Mouse (Mus musculus) liver, embryonic 16.5 days (tissue): ENCODE data around the gene Wdr45. TPM values are rescaled to one million over a fixed set of nuclear protein-coding genes. Genes with fewer than 3 reads are reported as not detected.

Experiments
- ATAC-seq: fragments of 200-750 bp; cut with Nextera tagmentation; 2 replicates; pipeline ENCODE4 v1.8.0; 2017; ENCODE audit warnings: low read depth, mild to moderate bottlenecking, moderate number of reproducible peaks, moderate library complexity
- H3K27ac ChIP-seq: fragments of 300-500 bp; sonication (generic); 2 replicates; pipeline ENCODE4 v1.5.1; 2014; ENCODE audit warnings: mild to moderate bottlenecking, low read length
- H3K27me3 ChIP-seq: fragments of 300-500 bp; sonication (generic); 2 replicates; pipeline ENCODE4 v1.6.1; 2014; ENCODE audit warnings: low read depth, low read length, mixed read lengths; ENCODE audit not compliant: control insufficient read depth, insufficient read depth
- H3K36me3 ChIP-seq: fragments of 300-500 bp; sonication (generic); 2 replicates; pipeline ENCODE4 v1.6.1; 2014; ENCODE audit warnings: mild to moderate bottlenecking; ENCODE audit not compliant: control insufficient read depth, insufficient read depth
- H3K4me1 ChIP-seq: fragments of 300-500 bp; sonication (generic); 2 replicates; pipeline ENCODE4 v1.6.1; 2014; ENCODE audit warnings: low read depth, low read length, mixed read lengths; ENCODE audit not compliant: control insufficient read depth
- H3K4me2 ChIP-seq: fragments of 300-500 bp; sonication (generic); 2 replicates; pipeline ENCODE4 v1.6.1; 2014; ENCODE audit warnings: low read depth, low read length, mixed read lengths
- H3K4me3 ChIP-seq: fragments of 300-500 bp; sonication (generic); 2 replicates; pipeline ENCODE4 v1.5.1; 2014; ENCODE audit warnings: low read depth, mild to moderate bottlenecking, low read length
- H3K9ac ChIP-seq: fragments of 300-500 bp; sonication (generic); 2 replicates; pipeline ENCODE4 v1.6.1; 2014; ENCODE audit warnings: low read depth, low read length
- H3K9me3 ChIP-seq: fragments of 300-500 bp; sonication (generic); replicated peaks from 2 replicates; pipeline ENCODE4 v1.6.1; 2016; ENCODE audit warnings: low read length; ENCODE audit not compliant: control insufficient read depth
- WGBS: fragments of 180-500 bp; shearing (Covaris S2); extraction: QIAGEN DNeasy Blood & Tissue Kit; methylation state at CpG from one replicate; pipeline ENCODE4 v1.1.7; 2014; ENCODE audit not compliant: insufficient replicate concordance; 5-methylcytosine and 5-hydroxymethylcytosine counted together
- polyA plus RNA-seq: library from polyadenylated mRNA; unstranded; fragments of >200 nt; fragmentation: Nextera tagmentation; extraction: Ambion mirVana; gene quantifications from 2 replicates; pipeline ENCODE4 v1.2.1, GENCODE M21; 2015

Gene Wdr45
- polyA plus RNA-seq, 1 experiment from 2014 or later = 21.8 TPM

GRCm38 (mm10) chrX:7674284-7675000 is 39.7 kb upstream of the Wdr45 start:
- ATAC-seq = no peak
- 17% methylated on average over 28 of the region's 28 CpGs for whole genome bisulfite sequencing
- Histone ChIP-seq H3K4me2 (peak overlapping the region; percentile 56), H3K9me3 (no peaks in the 10 kb centered on the region), H3K27me3 (no peaks in the 10 kb centered on the region), H3K36me3 (no peaks in the 10 kb centered on the region), H3K9ac (peak overlapping the region; percentile 15; the same call in 1 of the 2 replicates), H3K4me3 (peak overlapping the region; percentile 43), H3K27ac (peak overlapping the region; percentile 14; the same call in 1 of the 2 replicates), H3K4me1 (peaks cover 8% of the 10 kb centered on the region)

- no peak overlapping the region for H3K27ac ChIP-seq
- no peak overlapping the region; the same call in 1 of the 2 replicates for H3K9ac ChIP-seq
- H3K27me3 ChIP-seq = no peaks in the 10 kb centered on the region
- H3K9me3 ChIP-seq = no peaks in the 10 kb centered on the region
- peak overlapping the region; percentile 43 for H3K4me3 ChIP-seq
- ATAC-seq = no peak
- 22% methylated on average over 10 of the region's 10 CpGs for WGBS
- H3K4me2 ChIP-seq = peak overlapping the region; percentile 56
- H3K36me3 ChIP-seq = no peaks in the 10 kb centered on the region
- peaks cover 8% of the 10 kb centered on the region for H3K4me1 ChIP-seq
Observed at GRCm38 (mm10) chrX:7675001-7675380, 39.1 kb upstream of the Wdr45 start.

DNA sequence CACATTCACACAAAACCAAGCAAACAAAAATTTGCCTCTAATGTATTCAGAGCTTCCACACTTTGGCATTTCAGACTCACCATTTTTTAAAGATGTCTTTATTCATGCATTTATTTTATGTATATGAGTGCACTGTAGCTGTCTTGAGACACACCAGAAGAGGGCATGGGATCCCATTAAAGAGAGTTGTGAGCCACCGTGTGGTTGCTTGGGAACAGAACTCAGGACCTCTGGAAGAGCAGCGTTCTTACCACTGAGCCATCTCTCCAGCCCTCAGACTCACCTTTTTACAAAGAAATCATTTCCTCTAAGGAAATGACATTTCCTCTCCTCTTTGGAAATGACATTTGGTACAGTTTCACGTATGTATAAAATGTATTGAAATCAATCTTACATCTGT is 35.1 kb upstream of the Wdr45 start:
- no peak overlapping the region for H3K4me3 ChIP-seq
- no peak for ATAC-seq
- H3K36me3 ChIP-seq = no peaks in the 10 kb centered on the region
- WGBS = 28% methylated on average over 3 of the region's 3 CpGs
- no peak overlapping the region for H3K9ac ChIP-seq
- no peaks in the 10 kb centered on the region for H3K27me3 ChIP-seq
- no peaks in the 10 kb centered on the region for H3K9me3 ChIP-seq
- no peak overlapping the region for H3K4me2 ChIP-seq
- no peaks in the 10 kb centered on the region; the same call in none of the 2 replicates for H3K4me1 ChIP-seq
- no peak overlapping the region for H3K27ac ChIP-seq

DNA sequence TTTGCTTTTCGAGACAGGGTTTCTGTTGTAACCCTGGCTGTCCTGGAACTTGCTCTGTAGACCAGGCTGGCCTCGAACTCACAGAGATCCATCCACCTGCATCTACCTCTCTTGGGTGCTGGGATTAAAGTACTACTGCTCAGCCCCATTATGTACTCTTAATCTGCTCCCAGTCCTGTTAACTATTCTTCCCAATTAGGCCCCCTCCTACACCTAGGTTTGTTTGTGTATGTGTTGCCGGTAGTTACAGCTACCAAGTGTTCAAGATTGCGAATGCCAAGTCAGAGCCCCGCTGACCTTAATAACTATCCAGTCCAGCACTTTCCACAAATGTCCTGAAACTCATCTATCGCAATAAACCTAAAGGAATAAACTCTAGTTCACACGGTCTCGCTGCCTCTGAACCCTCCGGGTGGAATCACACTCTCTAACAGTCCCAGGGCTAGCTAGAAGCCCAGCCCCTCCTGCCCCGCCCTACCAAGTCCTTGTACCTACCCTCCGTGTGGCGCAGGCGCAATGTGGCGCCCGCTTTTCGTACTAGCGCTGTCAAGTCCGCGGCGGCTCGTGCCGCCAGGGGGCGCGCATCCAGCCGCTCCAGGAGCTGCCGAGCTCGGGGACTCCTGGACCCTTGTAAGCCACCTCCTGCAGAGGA is 34.6 kb upstream of the Wdr45 start:
- Histone ChIP-seq H3K27me3 (no peaks in the 10 kb centered on the region), H3K36me3 (no peaks in the 10 kb centered on the region), H3K4me3 (peak overlapping the region; percentile 38), H3K9me3 (no peaks in the 10 kb centered on the region), H3K4me2 (peak overlapping the region; percentile 55), H3K9ac (0 out of 2 replicates have a peak overlapping the region, but pooled peaks have one; percentile 31), H3K4me1 (no peaks in the 10 kb centered on the region; the same call in none of the 2 replicates), H3K27ac (no peak overlapping the region)
- 16% methylated on average over 27 of the region's 27 CpGs for WGBS
- peak; percentile 93 for ATAC-seq

DNA sequence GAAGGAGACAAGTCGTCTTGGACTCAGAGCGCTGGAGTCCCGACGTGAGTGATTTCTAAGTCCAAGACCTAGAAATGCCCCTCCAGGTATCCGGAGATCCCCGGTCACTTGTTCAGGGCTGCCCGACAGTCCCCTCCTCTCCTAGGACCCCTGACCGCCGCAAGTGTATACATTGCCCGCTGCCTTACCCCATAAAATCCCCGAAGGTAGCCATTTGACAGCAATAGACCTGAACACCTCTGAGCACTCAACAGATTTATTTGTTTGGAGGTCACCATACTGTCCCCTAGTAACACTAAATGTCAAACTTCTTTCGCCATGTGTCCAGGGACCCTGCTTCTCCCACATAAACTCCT is 34.1 kb upstream of the Wdr45 start:
- Histone ChIP-seq H3K9ac (0 out of 2 replicates have a peak overlapping the region, but pooled peaks have one; percentile 31), H3K36me3 (no peaks in the 10 kb centered on the region), H3K9me3 (no peaks in the 10 kb centered on the region), H3K4me1 (no peaks in the 10 kb centered on the region), H3K4me3 (peak overlapping the region; percentile 38), H3K27ac (no peak overlapping the region), H3K27me3 (no peaks in the 10 kb centered on the region), H3K4me2 (peak overlapping the region; percentile 55)
- no peak for ATAC-seq
- WGBS = 29% methylated on average over 12 of the region's 12 CpGs

- peak within 1 kb of the TSS; percentile 55 for H3K4me2 ChIP-seq
- H3K27ac ChIP-seq = no peak within 1 kb of the TSS
- no peaks in the 10 kb centered on the region for H3K4me1 ChIP-seq
- ATAC-seq = peak; percentile 44
- no peaks in the 10 kb centered on the region for H3K27me3 ChIP-seq
- WGBS = 66% methylated on average over 14 of the region's 14 CpGs
- no peaks in the 10 kb centered on the region for H3K9me3 ChIP-seq
- H3K36me3 ChIP-seq = no peaks in the 10 kb centered on the region
- H3K4me3 ChIP-seq = peak within 1 kb of the TSS; percentile 38; the same call in 1 of the 2 replicates
- 0 out of 2 replicates have a peak within 1 kb of the TSS, but pooled peaks have one; percentile 31 for H3K9ac ChIP-seq
Observed at GRCm38 (mm10) chrX:7680864-7681263, 33.3 kb upstream of the Wdr45 start, which contains the start of gene Magix. TSS of gene Magix (minus strand) at chrX:7681251.

DNA sequence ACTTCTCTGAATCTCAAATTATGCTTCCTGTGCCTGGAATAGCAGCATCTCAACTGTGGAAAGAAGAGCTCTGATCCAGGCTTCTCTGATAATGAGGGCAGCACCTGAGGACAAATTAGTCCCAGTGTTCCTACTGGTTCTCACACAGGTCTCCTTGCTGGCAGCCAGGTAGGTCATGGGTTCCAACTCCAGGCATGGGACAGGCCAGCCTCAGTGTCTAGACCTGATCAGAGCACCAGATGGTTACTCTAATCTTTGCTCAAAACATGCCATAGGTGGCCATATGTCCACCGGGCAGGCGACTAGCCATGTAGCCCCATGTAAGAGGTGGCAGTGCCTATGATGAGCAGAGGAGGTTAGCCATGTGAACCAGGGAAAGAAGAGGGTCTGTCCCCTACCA is 25.8 kb upstream of the Wdr45 start:
- Histone ChIP-seq H3K9me3 (no peaks in the 10 kb centered on the region), H3K27me3 (no peaks in the 10 kb centered on the region), H3K9ac (no peak overlapping the region), H3K27ac (no peak overlapping the region), H3K36me3 (no peaks in the 10 kb centered on the region), H3K4me1 (no peaks in the 10 kb centered on the region), H3K4me2 (no peak overlapping the region), H3K4me3 (no peak overlapping the region)
- WGBS = 61% methylated on average over 2 of the region's 2 CpGs
- ATAC-seq = no peak

GRCm38 (mm10) chrX:7690486-7690885 is 23.6 kb upstream of the Wdr45 start:
- H3K27me3 ChIP-seq = no peaks in the 10 kb centered on the region
- no peak overlapping the region for H3K4me2 ChIP-seq
- no peak overlapping the region for H3K27ac ChIP-seq
- no peaks in the 10 kb centered on the region for H3K36me3 ChIP-seq
- H3K4me1 ChIP-seq = no peaks in the 10 kb centered on the region
- ATAC-seq = no peak
- H3K9me3 ChIP-seq = no peaks in the 10 kb centered on the region
- no peak overlapping the region for H3K9ac ChIP-seq
- 44% methylated on average over 3 of the region's 3 CpGs for WGBS
- H3K4me3 ChIP-seq = no peak overlapping the region

DNA sequence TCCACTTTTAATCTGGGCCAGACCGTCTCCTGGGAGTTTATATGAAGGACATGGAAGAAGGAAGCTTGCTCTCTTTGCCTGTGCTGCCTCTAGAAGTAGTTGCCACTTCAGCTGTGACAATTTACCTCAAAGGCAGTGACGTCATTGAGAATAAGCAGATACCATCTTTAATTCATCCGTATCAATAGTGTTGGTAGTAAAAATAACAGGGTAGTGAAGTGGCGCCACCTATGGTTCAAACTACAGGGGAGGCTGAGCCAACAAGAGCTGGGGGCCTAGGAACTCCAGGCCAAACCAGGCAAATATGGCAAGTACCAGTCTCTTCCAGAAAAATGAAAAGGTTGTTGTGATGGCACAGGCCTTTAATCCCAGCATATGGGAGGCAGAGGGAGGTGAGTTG is 21.3 kb upstream of the Wdr45 start:
- no peak overlapping the region for H3K4me3 ChIP-seq
- H3K9ac ChIP-seq = no peak overlapping the region
- no peak for ATAC-seq
- H3K4me1 ChIP-seq = no peaks in the 10 kb centered on the region; the same call in 1 of the 2 replicates
- H3K27ac ChIP-seq = no peak overlapping the region
- H3K9me3 ChIP-seq = no peaks in the 10 kb centered on the region
- no peaks in the 10 kb centered on the region for H3K36me3 ChIP-seq
- 29% methylated on average over 4 of the region's 4 CpGs for WGBS
- no peaks in the 10 kb centered on the region for H3K27me3 ChIP-seq
- no peak overlapping the region for H3K4me2 ChIP-seq
